Mouse (Mus musculus) intestine, postnatal 0 days (tissue): ENCODE results near the gene Igfbpl1. TPM values are rescaled to one million over a fixed set of nuclear protein-coding genes. Genes with fewer than 3 reads are reported as not detected.

Source experiments
- ATAC-seq: fragments of 200-750 bp; cut with Nextera tagmentation; 2 replicates; pipeline ENCODE4 v1.8.0; 2017; ENCODE audit warnings: mild to moderate bottlenecking, moderate TSS enrichment, moderate library complexity
- H3K27ac ChIP-seq: fragments of 300-500 bp; sonication (generic); 2 replicates; pipeline ENCODE4 v1.5.1; 2014; ENCODE audit warnings: mild to moderate bottlenecking, low read depth, low read length, moderate library complexity
- H3K27me3 ChIP-seq: fragments of 300-500 bp; sonication (generic); replicated peaks from 2 replicates; pipeline ENCODE4 v1.6.1; 2014; ENCODE audit warnings: low read length, mixed read lengths; ENCODE audit not compliant: control insufficient read depth, insufficient read depth
- H3K36me3 ChIP-seq: fragments of 300-500 bp; sonication (generic); 2 replicates; pipeline ENCODE4 v1.6.1; 2014; ENCODE audit warnings: mild to moderate bottlenecking, moderate library complexity; ENCODE audit not compliant: control insufficient read depth, insufficient read depth
- H3K4me1 ChIP-seq: fragments of 300-500 bp; sonication (generic); replicated peaks from 2 replicates; pipeline ENCODE4 v1.6.1; 2014; ENCODE audit warnings: antibody characterized with exemption, low read length, mixed read lengths; ENCODE audit not compliant: control insufficient read depth, insufficient read depth
- H3K4me2 ChIP-seq: fragments of 300-500 bp; sonication (generic); replicated peaks from 2 replicates; pipeline ENCODE4 v1.6.1; 2014; ENCODE audit warnings: low read depth, mild to moderate bottlenecking, moderate library complexity
- H3K4me3 ChIP-seq: fragments of 300-500 bp; sonication (generic); 2 replicates; pipeline ENCODE4 v1.5.1; 2014; ENCODE audit warnings: low read depth, low read length
- H3K9ac ChIP-seq: fragments of 300-500 bp; sonication (generic); 2 replicates; pipeline ENCODE4 v1.6.1; 2014; ENCODE audit warnings: mild to moderate bottlenecking, low read depth, low read length
- H3K9me3 ChIP-seq: fragments of 300-500 bp; sonication (generic); 2 replicates; pipeline ENCODE4 v1.6.1; 2016; ENCODE audit warnings: mixed run types; ENCODE audit not compliant: control insufficient read depth
- CTCF ChIP-seq: sonication (generic); IDR thresholded peaks from 2 replicates; pipeline ENCODE4 v1.5.1; 2016; ENCODE audit warnings: low read depth, mild to moderate bottlenecking, control low read depth, antibody characterized with exemption, moderate library complexity
- WGBS: fragments of 180-500 bp; shearing (Covaris S2); extraction: QIAGEN DNeasy Blood & Tissue Kit; methylation state at CpG from one replicate; pipeline ENCODE4 v1.1.7; 2014; 5-methylcytosine and 5-hydroxymethylcytosine counted together
- polyA plus RNA-seq: library from polyadenylated mRNA; unstranded; fragments of >200 nt; fragmentation: Nextera tagmentation; extraction: Ambion mirVana; gene quantifications from 2 replicates; pipeline ENCODE4 v1.2.1, GENCODE M21; 2015

The Igfbpl1 gene
- polyA plus RNA-seq, 1 experiment from 2014 or later = 0.16 TPM

- Histone ChIP-seq H3K27ac (no peak overlapping the region), H3K4me2 (no peak overlapping the region), H3K27me3 (no peaks in the 10 kb centered on the region), H3K9ac (no peak overlapping the region), H3K4me3 (no peak overlapping the region), H3K36me3 (no peaks in the 10 kb centered on the region), H3K4me1 (no peaks in the 10 kb centered on the region; the same call in none of the 2 replicates), H3K9me3 (no peaks in the 10 kb centered on the region)
- WGBS = 52% methylated on average over 14 of the region's 14 CpGs
- no peak for ATAC-seq
- peak; percentile 88 for TF ChIP-seq CTCF
Observed at GRCm38 (mm10) chr4:45844355-45844754, 17.6 kb upstream of the Igfbpl1 start.

- no peak for TF ChIP-seq CTCF
- Histone ChIP-seq H3K27ac (no peak overlapping the region), H3K4me1 (no peaks in the 10 kb centered on the region), H3K9ac (no peak overlapping the region), H3K27me3 (peaks cover 13% of the 10 kb centered on the region), H3K4me3 (no peak overlapping the region), H3K9me3 (no peaks in the 10 kb centered on the region), H3K4me2 (no peak overlapping the region), H3K36me3 (no peaks in the 10 kb centered on the region)
- no peak for ATAC-seq
- WGBS = 32% methylated on average over 5 of the region's 5 CpGs
Observed at GRCm38 (mm10) chr4:45833461-45833860, 6.7 kb upstream of the Igfbpl1 start.

- H3K4me2 ChIP-seq = no peak overlapping the region
- 90% methylated on average over 7 of the region's 7 CpGs for WGBS
- ATAC-seq = no peak
- H3K27ac ChIP-seq = no peak overlapping the region
- no peaks in the 10 kb centered on the region for H3K9me3 ChIP-seq
- H3K27me3 ChIP-seq = peaks cover 26% of the 10 kb centered on the region
- H3K9ac ChIP-seq = no peak overlapping the region
- no peaks in the 10 kb centered on the region for H3K4me1 ChIP-seq
- no peaks in the 10 kb centered on the region for H3K36me3 ChIP-seq
- no peak overlapping the region for H3K4me3 ChIP-seq
- no peak for TF ChIP-seq CTCF
Observed at GRCm38 (mm10) chr4:45831996-45832395, 5.3 kb upstream of the Igfbpl1 start.

- H3K27me3 ChIP-seq = peaks cover 45% of the 10 kb centered on the region
- no peak overlapping the region for H3K4me2 ChIP-seq
- no peak overlapping the region for H3K27ac ChIP-seq
- no peak for ATAC-seq
- WGBS = 66% methylated on average over 13 of the region's 13 CpGs
- TF ChIP-seq CTCF = no peak
- H3K4me1 ChIP-seq = no peaks in the 10 kb centered on the region
- H3K9ac ChIP-seq = no peak overlapping the region
- H3K4me3 ChIP-seq = no peak overlapping the region
- no peaks in the 10 kb centered on the region for H3K36me3 ChIP-seq
- H3K9me3 ChIP-seq = no peaks in the 10 kb centered on the region
Observed at GRCm38 (mm10) chr4:45829907-45830759, 3.4 kb upstream of the Igfbpl1 start.

GRCm38 (mm10) chr4:45824761-45825556 is 1.8 kb downstream of the Igfbpl1 start:
- Histone ChIP-seq H3K27me3 (peaks cover 47% of the 10 kb centered on the region), H3K4me2 (no peak overlapping the region), H3K27ac (no peak overlapping the region), H3K4me1 (no peaks in the 10 kb centered on the region), H3K9me3 (no peaks in the 10 kb centered on the region), H3K4me3 (no peak overlapping the region), H3K36me3 (no peaks in the 10 kb centered on the region), H3K9ac (no peak overlapping the region)
- TF ChIP-seq CTCF = no peak
- WGBS = 42% methylated on average over 14 of the region's 14 CpGs
- no peak for ATAC-seq

GRCm38 (mm10) chr4:45824049-45824760 is 2.5 kb downstream of the Igfbpl1 start:
- no peak overlapping the region for H3K27ac ChIP-seq

More at GRCm38 (mm10) chr4:45824049-45824760, 2.5 kb downstream of the Igfbpl1 start:
- H3K4me1 ChIP-seq = no peaks in the 10 kb centered on the region
- no peak overlapping the region for H3K9ac ChIP-seq
- no peak for TF ChIP-seq CTCF
- H3K4me2 ChIP-seq = no peak overlapping the region
- WGBS = 27% methylated on average over 10 of the region's 10 CpGs
- H3K36me3 ChIP-seq = no peaks in the 10 kb centered on the region
- H3K9me3 ChIP-seq = no peaks in the 10 kb centered on the region
- ATAC-seq = no peak
- peaks cover 46% of the 10 kb centered on the region for H3K27me3 ChIP-seq
- H3K4me3 ChIP-seq = no peak overlapping the region
